Mouse (Mus musculus) liver, adult 2 months (tissue): Measurements from ENCODE around the gene Slamf6. TPM values are rescaled to one million over a fixed set of nuclear protein-coding genes. Genes with fewer than 3 reads are reported as not detected.
"Not testable (repeated sequence)": the region's sequence is repeated elsewhere in the genome, so short reads cannot be mapped to it uniquely, and the experiment has no call there.

Experiments used
- DNase-seq: peaks from one replicate; pipeline ENCODE4 v3.0.0-alpha.2; 2011; ENCODE audit warnings: low read depth, low spot score; ENCODE audit errors: extremely low read depth
- H3K27ac ChIP-seq: fragments of 200-500 bp; replicated peaks from 2 replicates; pipeline ENCODE4 v1.5.1; 2012; ENCODE audit warnings: low read depth, mild to moderate bottlenecking, control low read depth, inconsistent platforms, low read length; ENCODE audit not compliant: insufficient read depth
- H3K27me3 ChIP-seq: fragments of 200-500 bp; 2 replicates; pipeline ENCODE4 v1.6.1; 2012; ENCODE audit warnings: mild to moderate bottlenecking, moderate library complexity, low read length, inconsistent platforms; ENCODE audit not compliant: control insufficient read depth, insufficient read depth
- H3K36me3 ChIP-seq: fragments of 200-500 bp; 2 replicates; pipeline ENCODE4 v1.6.1; 2012; ENCODE audit warnings: low read length, inconsistent platforms; ENCODE audit not compliant: control insufficient read depth, insufficient read depth
- H3K4me1 ChIP-seq: fragments of 200-500 bp; 2 replicates; pipeline ENCODE4 v1.6.1; 2011; ENCODE audit warnings: low read length; ENCODE audit not compliant: control insufficient read depth, insufficient read depth
- H3K4me3 ChIP-seq: fragments of 200-500 bp; 2 replicates; pipeline ENCODE4 v1.5.1; 2011; ENCODE audit warnings: low read depth, mild to moderate bottlenecking, control low read depth, low read length, moderate library complexity; ENCODE audit not compliant: insufficient read depth
- H3K79me2 ChIP-seq: fragments of 200-500 bp; 2 replicates; pipeline ENCODE4 v1.6.1; 2012; ENCODE audit warnings: inconsistent platforms, mild to moderate bottlenecking, low read length, moderate library complexity; ENCODE audit not compliant: control insufficient read depth, insufficient read depth
- H3K9ac ChIP-seq: fragments of 200-500 bp; 2 replicates; pipeline ENCODE4 v1.6.1; 2012; ENCODE audit warnings: low read depth, mild to moderate bottlenecking, control low read depth, inconsistent platforms, low read length
- CTCF ChIP-seq: fragments of 200-500 bp; IDR thresholded peaks from 2 replicates; pipeline ENCODE4 v1.5.1; 2011; ENCODE audit warnings: low read depth, low read length, control low read depth
- POLR2A ChIP-seq: fragments of 200-500 bp; IDR thresholded peaks from 2 replicates; pipeline ENCODE4 v1.6.1; 2011; ENCODE audit warnings: low read length, control low read depth; ENCODE audit not compliant: insufficient read depth; ENCODE audit errors: extremely low read depth
- WGBS: fragments of 180-500 bp; shearing (Covaris S2); methylation state at CpG from one replicate; pipeline ENCODE4 v1.1.7; 2018; 5-methylcytosine and 5-hydroxymethylcytosine counted together
- polyA plus RNA-seq: library from polyadenylated mRNA; depleted of rRNA; stranded (reverse); fragments of >200 nt; gene quantifications from 2 replicates; pipeline ENCODE4 v1.2.3, GENCODE M21; 2012
- total RNA-seq: library from RNA; depleted of rRNA; stranded (reverse); fragments of >200 nt; gene quantifications from 2 replicates; pipeline ENCODE4 v1.2.3, GENCODE M21; 2014

Slamf6 gene
- total and polyA plus RNA-seq, 2 experiments: 0.29 to 0.46 TPM

DNA sequence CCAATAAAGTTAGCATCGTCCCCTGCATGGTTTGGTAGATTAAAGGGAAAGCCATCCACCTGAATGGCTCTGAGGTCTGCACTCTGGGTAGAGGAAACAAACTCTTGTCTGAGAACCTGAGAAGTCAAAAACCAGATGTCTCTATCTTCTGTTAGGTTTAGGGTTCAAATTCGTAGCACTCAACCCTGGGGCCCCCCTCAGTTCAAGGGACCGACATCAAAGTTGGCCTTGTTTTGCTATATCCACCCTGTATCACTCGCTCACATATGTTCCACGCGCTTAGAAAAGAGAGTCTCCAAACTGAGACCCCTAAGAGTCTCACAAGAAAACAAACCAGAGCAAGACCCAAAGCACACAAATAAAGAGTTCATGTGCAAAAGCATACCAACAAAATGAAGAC is 44.4 kb downstream of the Slamf6 start:
- TF ChIP-seq CTCF (no peak), POLR2A (no peak)

DNA sequence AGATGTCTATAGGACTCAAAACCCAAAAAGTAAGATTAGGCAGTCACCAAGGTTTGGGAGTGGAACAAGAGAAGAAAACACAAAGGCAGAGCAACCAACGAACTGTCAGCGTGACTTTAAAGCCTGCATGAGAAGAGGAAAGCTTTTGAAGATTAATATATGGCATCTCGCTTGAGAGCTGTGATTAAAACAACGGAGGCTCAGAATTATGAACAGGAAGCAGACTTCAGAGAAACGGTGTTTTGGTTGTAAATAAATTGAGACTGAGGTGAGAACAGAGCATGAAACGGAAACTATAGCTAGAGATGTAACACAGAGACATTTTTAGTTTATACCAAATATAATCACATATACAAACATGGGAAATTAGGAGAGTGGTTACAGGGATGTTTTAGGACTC is 46.3 kb downstream of the Slamf6 start:
- WGBS: 75% methylated on average over 6 of the region's 6 CpGs
- Histone ChIP-seq H3K27me3 (no peaks in the 10 kb centered on the region), H3K79me2 (no peaks in the 10 kb centered on the region), H3K9ac (no peak overlapping the region), H3K4me3 (no peak overlapping the region), H3K4me1 (no peaks in the 10 kb centered on the region), H3K36me3 (no peaks in the 10 kb centered on the region), H3K27ac (no peak overlapping the region)
- no peak for TF ChIP-seq CTCF
- TF ChIP-seq POLR2A: no peak
- no peak for DNase-seq

More for the DNA sequence above, 44.4 kb downstream of the Slamf6 start:
- no peaks in the 10 kb centered on the region for H3K4me1 ChIP-seq
- H3K27ac ChIP-seq: no peak overlapping the region
- H3K27me3 ChIP-seq: no peaks in the 10 kb centered on the region
- WGBS: 77% methylated on average over 6 of the region's 6 CpGs
- H3K4me3 ChIP-seq: no peak overlapping the region
- H3K79me2 ChIP-seq: no peaks in the 10 kb centered on the region
- no peak for DNase-seq
- no peak overlapping the region for H3K9ac ChIP-seq
- H3K36me3 ChIP-seq: no peaks in the 10 kb centered on the region

- no peak overlapping the region for H3K27ac ChIP-seq
- no peak overlapping the region for H3K9ac ChIP-seq
- 76% methylated on average over 6 of the region's 6 CpGs for WGBS
- DNase-seq: no peak
- no peaks in the 10 kb centered on the region for H3K79me2 ChIP-seq
- H3K4me1 ChIP-seq: no peaks in the 10 kb centered on the region
- H3K4me3 ChIP-seq: no peak overlapping the region
- H3K27me3 ChIP-seq: no peaks in the 10 kb centered on the region
- TF ChIP-seq CTCF (no peak), POLR2A (no peak)
- H3K36me3 ChIP-seq: no peaks in the 10 kb centered on the region
Measured at GRCm38 (mm10) chr1:171966054-171966790, 48.9 kb downstream of the Slamf6 start.

DNA sequence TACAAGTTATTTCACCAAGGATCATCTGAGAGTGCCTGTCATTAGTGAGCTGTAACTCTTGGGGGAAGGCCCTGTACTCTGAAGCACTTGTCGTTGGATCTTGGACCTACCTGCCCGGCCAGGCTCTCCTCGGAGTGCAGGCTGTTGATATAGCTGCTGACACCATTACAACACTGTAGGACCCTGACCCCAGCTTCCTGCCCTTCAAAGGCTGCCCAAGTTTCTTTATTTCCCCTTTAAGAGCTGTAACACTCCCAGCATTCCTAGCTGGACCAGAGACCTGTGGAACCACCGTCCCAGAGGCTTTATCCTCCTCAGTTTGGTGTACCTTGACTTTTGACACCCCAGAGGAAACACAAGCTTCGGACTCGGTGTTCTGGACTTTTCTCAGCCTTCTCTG is 51.9 kb downstream of the Slamf6 start:
- Histone ChIP-seq H3K4me1 (no peaks in the 10 kb centered on the region), H3K27ac (no peak overlapping the region), H3K9ac (no peak overlapping the region), H3K4me3 (no peak overlapping the region), H3K27me3 (no peaks in the 10 kb centered on the region), H3K36me3 (no peaks in the 10 kb centered on the region), H3K79me2 (no peaks in the 10 kb centered on the region)
- 78% methylated on average over 6 of the region's 6 CpGs for WGBS
- no peak for DNase-seq
- no peak for TF ChIP-seq CTCF
- TF ChIP-seq POLR2A: no peak

GRCm38 (mm10) chr1:171970854-171971586 is 53.7 kb downstream of the Slamf6 start:
- DNase-seq: no peak
- H3K36me3 ChIP-seq: no peaks in the 10 kb centered on the region
- no peaks in the 10 kb centered on the region for H3K27me3 ChIP-seq
- 81% methylated on average over 10 of the region's 10 CpGs for whole genome bisulfite sequencing
- TF ChIP-seq CTCF: no peak
- TF ChIP-seq POLR2A: no peak
- no peak overlapping the region for H3K27ac ChIP-seq
- H3K4me1 ChIP-seq: no peaks in the 10 kb centered on the region
- H3K9ac ChIP-seq: no peak overlapping the region
- no peaks in the 10 kb centered on the region for H3K79me2 ChIP-seq
- H3K4me3 ChIP-seq: no peak overlapping the region

GRCm38 (mm10) chr1:171974361-171974760 is 57.0 kb downstream of the Slamf6 start:
- 95% methylated on average over 2 of the region's 2 CpGs for WGBS
- not testable (repeated sequence) for H3K79me2 ChIP-seq, H3K27ac ChIP-seq, H3K4me1 ChIP-seq, H3K36me3 ChIP-seq, H3K4me3 ChIP-seq, H3K9ac ChIP-seq, H3K27me3 ChIP-seq, DNase-seq
